Mouse (Mus musculus): ENCODE data around the gene Ankrd23. TPM values are rescaled to one million over a fixed set of nuclear protein-coding genes. Genes with fewer than 3 reads are reported as not detected.

Ankrd23 gene
- total and polyA plus RNA-seq, 3 experiments: 2.8 to 6.1 (median 3.7) TPM

GRCm38 (mm10) chr1:36483825-36484224 lies 52.9 kb downstream of the Ankrd23 start:
- TF ChIP-seq MAZ (IDR thresholded peaks at IDR 0.05; ENCODE audit: low read depth, low read length) (no peak), GABPA (IDR thresholded peaks at IDR 0.05; ENCODE audit: insufficient replicate concordance, low read depth, low read length) (no peak), MAX (IDR thresholded peaks at IDR 0.05; ENCODE audit: low read length) (no peak), JUND (conservative IDR thresholded peaks at IDR 0.05; ENCODE audit: low read depth, low read length) (no peak), NELFE (IDR thresholded peaks at IDR 0.05; ENCODE audit: low read depth, low read length) (no peak), JUN (IDR thresholded peaks at IDR 0.05; ENCODE audit: insufficient read depth, low read depth, low read length) (no peak), ZC3H11A (IDR thresholded peaks at IDR 0.05; ENCODE audit: low read depth, low read length) (no peak), KAT2A (IDR thresholded peaks at IDR 0.05; ENCODE audit: insufficient replicate concordance, low read length) (no peak), EP300 (IDR thresholded peaks at IDR 0.05; ENCODE audit: low read length) (no peak), MXI1 (IDR thresholded peaks at IDR 0.05; ENCODE audit: low read depth, low read length) (no peak), ZNF384 (IDR thresholded peaks at IDR 0.05; ENCODE audit: low read depth, low read length) (no peak), HCFC1 (IDR thresholded peaks at IDR 0.05; ENCODE audit: low read depth, low read length) (no peak), MYC (IDR thresholded peaks at IDR 0.05; ENCODE audit: low read depth, low read length) (no peak), CTCF (conservative IDR thresholded peaks at IDR 0.05 in 1 of 2, IDR thresholded peaks at IDR 0.05 in 1 of 2; ENCODE audit: low read depth in 2 of 2, low read length in 2 of 2) (no peak)
- Histone ChIP-seq H3K9me3 (replicated peaks; ENCODE audit: low read length) (no peaks in the 10 kb centered on the region), H3K79me2 (replicated peaks; ENCODE audit: control insufficient read depth, extremely low read depth, insufficient read depth, poor library complexity, severe bottlenecking) (no peaks in the 10 kb centered on the region), H3K9ac (ENCODE audit: insufficient read depth, low read depth) (no peak overlapping the region), H3K36me3 (replicated peaks in 1 of 2; ENCODE audit: control insufficient read depth in 1 of 2, insufficient read depth in 1 of 2, low read length in 1 of 2) (peaks cover 0 to 27% of the 10 kb centered on the region in 2 experiments), H3K4me3 (replicated peaks in 1 of 3; ENCODE audit: low read depth in 2 of 3, low read length in 2 of 3, poor library complexity in 1 of 3) (no peak overlapping the region), H3K27me3 (replicated peaks) (no peaks in the 10 kb centered on the region), H3K27ac (ENCODE audit: insufficient read depth, low read depth) (no peak overlapping the region), H3K4me2 (ENCODE audit: insufficient read depth, low read depth, poor library complexity, severe bottlenecking) (no peak overlapping the region), H3K4me1 (ENCODE audit: control insufficient read depth in 1 of 2, insufficient read depth in 2 of 2) (no peaks in the 10 kb centered on the region; a peak in 1 of 4 replicates)
- no peak for DNase-seq (ENCODE audit: extremely low read depth)
- dilution Hi-C loops (cut with MboI; ENCODE audit: extremely low pct_ligation_motif_present, extremely low pct_unique_long_range_greater_than_20kb, low sequenced_read_pairs): no loop called here
- in situ Hi-C loops (cut with MboI; ENCODE audit: low pct_ligation_motif_present, low pct_unique_long_range_greater_than_20kb, low sequenced_read_pairs): no loop called here

Other genes with a start within 250 kb of the Ankrd23 start
- gene Arid5a, start 229.2 kb downstream of the Ankrd23 start, total RNA-seq (2012; rRNA removed): 15.2 and 19.6 TPM in 2 replicates
- 16.0 and 17.0 TPM in 2 replicates for gene Arid5a, start 229.2 kb downstream of the Ankrd23 start, total RNA-seq (2014; rRNA removed)
- 13.2 and 16.1 TPM in 2 replicates for gene Arid5a, start 229.2 kb downstream of the Ankrd23 start, polyA plus RNA-seq (2012; ENCODE audit: insufficient read length, low read depth)
- gene Kansl3, start 167.7 kb downstream of the Ankrd23 start, total RNA-seq (2012; rRNA removed): 16.5 and 17.0 TPM in 2 replicates
- gene Kansl3, start 167.7 kb downstream of the Ankrd23 start, total RNA-seq (2014; rRNA removed): 14.3 TPM in 2 replicates
- gene Kansl3, start 167.7 kb downstream of the Ankrd23 start, polyA plus RNA-seq (2012; ENCODE audit: insufficient read length, low read depth): 19.7 and 21.2 TPM in 2 replicates
- gene Fer1l5, start 164.6 kb downstream of the Ankrd23 start, total RNA-seq (2012; rRNA removed): 0.08 TPM in 1 of 2 replicates, not detected in the other
- gene Fer1l5, start 164.6 kb downstream of the Ankrd23 start, total RNA-seq (2014; rRNA removed): not detected in 2 replicates
- 0.85 and 1.2 TPM in 2 replicates for gene Fer1l5, start 164.6 kb downstream of the Ankrd23 start, polyA plus RNA-seq (2012; ENCODE audit: insufficient read length, low read depth)
- gene Lman2l, start 91.6 kb downstream of the Ankrd23 start, total RNA-seq (2012; rRNA removed): 6.0 and 8.5 TPM in 2 replicates
- 7.9 and 8.8 TPM in 2 replicates for gene Lman2l, start 91.6 kb downstream of the Ankrd23 start, total RNA-seq (2014; rRNA removed)
- gene Lman2l, start 91.6 kb downstream of the Ankrd23 start, polyA plus RNA-seq (2012; ENCODE audit: insufficient read length, low read depth): 19.1 and 20.3 TPM in 2 replicates
- gene Cnnm4, start 65.3 kb downstream of the Ankrd23 start, total RNA-seq (2012; rRNA removed): 4.6 and 5.0 TPM in 2 replicates
- 3.0 and 3.2 TPM in 2 replicates for gene Cnnm4, start 65.3 kb downstream of the Ankrd23 start, total RNA-seq (2014; rRNA removed)
- gene Cnnm4, start 65.3 kb downstream of the Ankrd23 start, polyA plus RNA-seq (2012; ENCODE audit: insufficient read length, low read depth): 3.0 and 3.5 TPM in 2 replicates
- 8.4 and 9.2 TPM in 2 replicates for gene Cnnm3, start 25.0 kb downstream of the Ankrd23 start, total RNA-seq (2012; rRNA removed)
- gene Cnnm3, start 25.0 kb downstream of the Ankrd23 start, total RNA-seq (2014; rRNA removed): 2.8 and 3.0 TPM in 2 replicates
- 7.1 and 8.8 TPM in 2 replicates for gene Cnnm3, start 25.0 kb downstream of the Ankrd23 start, polyA plus RNA-seq (2012; ENCODE audit: insufficient read length, low read depth)
- 0.08 TPM in 1 of 2 replicates, not detected in the other for gene Gm42417, start 2.5 kb upstream of the Ankrd23 start, total RNA-seq (2012; rRNA removed)
- gene Gm42417, start 2.5 kb upstream of the Ankrd23 start, total RNA-seq (2014; rRNA removed): not detected in 2 replicates
- gene Gm42417, start 2.5 kb upstream of the Ankrd23 start, polyA plus RNA-seq (2012; ENCODE audit: insufficient read length, low read depth): 1.7 and 3.9 TPM in 2 replicates
- 11.6 and 14.8 TPM in 2 replicates for gene Ankrd39, start 10.6 kb upstream of the Ankrd23 start, total RNA-seq (2012; rRNA removed)
- gene Ankrd39, start 10.6 kb upstream of the Ankrd23 start, total RNA-seq (2014; rRNA removed): 4.3 and 5.1 TPM in 2 replicates
- gene Ankrd39, start 10.6 kb upstream of the Ankrd23 start, polyA plus RNA-seq (2012; ENCODE audit: insufficient read length, low read depth): 8.5 and 11.6 TPM in 2 replicates
- 2.2 and 3.4 TPM in 2 replicates for gene Sema4c, start 21.5 kb upstream of the Ankrd23 start, total RNA-seq (2012; rRNA removed)
- 0.63 and 0.70 TPM in 2 replicates for gene Sema4c, start 21.5 kb upstream of the Ankrd23 start, total RNA-seq (2014; rRNA removed)
- gene Sema4c, start 21.5 kb upstream of the Ankrd23 start, polyA plus RNA-seq (2012; ENCODE audit: insufficient read length, low read depth): 1.5 and 1.7 TPM in 2 replicates
- gene Fam178b, start 146.3 kb upstream of the Ankrd23 start, total RNA-seq (2012; rRNA removed): not detected in 2 replicates
- not detected in 2 replicates for gene Fam178b, start 146.3 kb upstream of the Ankrd23 start, total RNA-seq (2014; rRNA removed)
- gene Fam178b, start 146.3 kb upstream of the Ankrd23 start, polyA plus RNA-seq (2012; ENCODE audit: insufficient read length, low read depth): 0.50 TPM in 1 of 2 replicates, not detected in the other
- 448 and 523 TPM in 2 replicates for gene Cox5b, start 154.6 kb upstream of the Ankrd23 start, total RNA-seq (2012; rRNA removed)
- gene Cox5b, start 154.6 kb upstream of the Ankrd23 start, total RNA-seq (2014; rRNA removed): 476 and 504 TPM in 2 replicates
- 538 and 599 TPM in 2 replicates for gene Cox5b, start 154.6 kb upstream of the Ankrd23 start, polyA plus RNA-seq (2012; ENCODE audit: insufficient read length, low read depth)
- not detected in 2 replicates for gene 4933424G06Rik, start 173.3 kb upstream of the Ankrd23 start, total RNA-seq (2012; rRNA removed)
- gene 4933424G06Rik, start 173.3 kb upstream of the Ankrd23 start, total RNA-seq (2014; rRNA removed): 0.49 TPM in 1 of 2 replicates, not detected in the other
- gene 4933424G06Rik, start 173.3 kb upstream of the Ankrd23 start, polyA plus RNA-seq (2012; ENCODE audit: insufficient read length, low read depth): not detected in 2 replicates
- gene Actr1b, start 177.5 kb upstream of the Ankrd23 start, total RNA-seq (2012; rRNA removed): 66.2 and 81.8 TPM in 2 replicates
- 61.0 and 63.6 TPM in 2 replicates for gene Actr1b, start 177.5 kb upstream of the Ankrd23 start, total RNA-seq (2014; rRNA removed)
- gene Actr1b, start 177.5 kb upstream of the Ankrd23 start, polyA plus RNA-seq (2012; ENCODE audit: insufficient read length, low read depth): 71.2 and 76.6 TPM in 2 replicates
- 0.21 and 0.25 TPM in 2 replicates for gene Zap70, start 224.9 kb upstream of the Ankrd23 start, total RNA-seq (2012; rRNA removed)
- 0.23 TPM in 2 replicates for gene Zap70, start 224.9 kb upstream of the Ankrd23 start, total RNA-seq (2014; rRNA removed)
- 0.18 TPM in 1 of 2 replicates, not detected in the other for gene Zap70, start 224.9 kb upstream of the Ankrd23 start, polyA plus RNA-seq (2012; ENCODE audit: insufficient read length, low read depth)

Data from CH12.LX (cell line).